Mouse (Mus musculus) testis, postnatal 10 days (tissue): ENCODE measurements around the gene Gldc.
"Not testable (repeated sequence)": the region's sequence is repeated elsewhere in the genome, so short reads cannot be mapped to it uniquely, and the experiment has no call there.

ENCODE experiments used
- DNase-seq: peaks from one replicate; pipeline ENCODE4 v3.0.0; 2021; ENCODE audit warnings: low spot score

Gldc gene

GRCm38 (mm10) chr19:30174919-30175571 lies at the start of gene Gldc:
Gldc (minus strand) TSS chr19:30175429.
- DNase-seq: peak; percentile 48

GRCm38 (mm10) chr19:30222593-30222992 lies 47.4 kb upstream of the Gldc start:
- DNase-seq: not testable (repeated sequence)

GRCm38 (mm10) chr19:30217335-30217734 lies 42.1 kb upstream of the Gldc start:
- peak; percentile 74 for DNase-seq

GRCm38 (mm10) chr19:30216186-30216585 lies 41.0 kb upstream of the Gldc start:
- DNase-seq: no peak

- not testable (repeated sequence) for DNase-seq
Observed at GRCm38 (mm10) chr19:30215736-30216135, 40.5 kb upstream of the Gldc start.

GRCm38 (mm10) chr19:30214026-30214425 lies 38.8 kb upstream of the Gldc start:
- no peak for DNase-seq

GRCm38 (mm10) chr19:30209006-30209405 lies 33.8 kb upstream of the Gldc start:
- DNase-seq: not testable (repeated sequence)

GRCm38 (mm10) chr19:30206981-30207380 lies 31.8 kb upstream of the Gldc start:
- DNase-seq: no peak

- DNase-seq: no peak
Observed at GRCm38 (mm10) chr19:30205874-30206273, 30.6 kb upstream of the Gldc start.

- peak; percentile 44 for DNase-seq
Observed at GRCm38 (mm10) chr19:30205159-30205816, 30.1 kb upstream of the Gldc start.

GRCm38 (mm10) chr19:30202177-30202576 lies 26.9 kb upstream of the Gldc start:
- DNase-seq: no peak

- no peak for DNase-seq
Observed at GRCm38 (mm10) chr19:30194999-30195398, 19.8 kb upstream of the Gldc start.

GRCm38 (mm10) chr19:30187232-30187631 lies 12.0 kb upstream of the Gldc start:
- DNase-seq: no peak

- no peak for DNase-seq
Observed at GRCm38 (mm10) chr19:30185536-30185935, 10.3 kb upstream of the Gldc start.

GRCm38 (mm10) chr19:30179979-30180378 lies 4.8 kb upstream of the Gldc start:
- no peak for DNase-seq

GRCm38 (mm10) chr19:30174074-30174670 lies 1.1 kb downstream of the Gldc start:
- no peak for DNase-seq

- no peak for DNase-seq
Observed at GRCm38 (mm10) chr19:30171346-30172055, 3.7 kb downstream of the Gldc start.

- DNase-seq: no peak
Observed at GRCm38 (mm10) chr19:30170319-30170718, 4.9 kb downstream of the Gldc start.

- no peak for DNase-seq
Observed at GRCm38 (mm10) chr19:30166801-30167505, 8.3 kb downstream of the Gldc start.

- no peak for DNase-seq
Observed at GRCm38 (mm10) chr19:30164228-30164627, 11.0 kb downstream of the Gldc start.

- DNase-seq: no peak
Observed at GRCm38 (mm10) chr19:30162808-30163207, 12.4 kb downstream of the Gldc start.

GRCm38 (mm10) chr19:30160021-30160420 lies 15.2 kb downstream of the Gldc start:
- DNase-seq: no peak
